Mouse (Mus musculus) gastrocnemius, postnatal 25 days (tissue): Measurements from ENCODE around the gene Chn2. TPM values are rescaled to one million over a fixed set of nuclear protein-coding genes. Genes with fewer than 3 reads are reported as not detected.

Experiments used
- DNase-seq: peaks from one replicate; pipeline ENCODE4 v3.0.0; 2022
- total RNA-seq, 2 experiments: library from RNA; stranded (reverse); gene quantifications; 1 replicate in 1 of 2; 2 replicates in 1 of 2; pipeline ENCODE4 v1.2.3; 2021

Gene Chn2
- total RNA-seq, 2 experiments from 2014 or later, result 1.8 to 2.2 TPM

DNA sequence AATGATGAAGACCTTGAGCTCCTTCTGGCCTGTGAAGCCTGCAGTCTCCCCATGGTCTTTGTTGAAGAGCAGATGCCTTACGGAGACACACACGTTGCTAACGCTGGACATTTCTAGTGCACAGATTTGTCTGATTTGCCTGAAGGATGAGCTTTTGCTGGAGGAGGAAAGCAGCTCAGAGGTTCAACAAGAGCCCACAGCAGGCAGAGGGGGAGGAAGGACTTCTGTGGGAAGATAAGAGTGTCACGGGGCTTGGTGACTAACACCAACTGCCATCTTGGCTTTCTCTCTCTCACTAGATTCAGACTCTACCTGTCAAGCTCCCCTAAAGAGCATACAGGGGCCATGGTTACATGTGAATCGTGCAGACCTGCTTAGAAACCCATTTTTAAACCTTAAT is 37.3 kb downstream of the Chn2 start:
- DNase-seq, result no peak

DNA sequence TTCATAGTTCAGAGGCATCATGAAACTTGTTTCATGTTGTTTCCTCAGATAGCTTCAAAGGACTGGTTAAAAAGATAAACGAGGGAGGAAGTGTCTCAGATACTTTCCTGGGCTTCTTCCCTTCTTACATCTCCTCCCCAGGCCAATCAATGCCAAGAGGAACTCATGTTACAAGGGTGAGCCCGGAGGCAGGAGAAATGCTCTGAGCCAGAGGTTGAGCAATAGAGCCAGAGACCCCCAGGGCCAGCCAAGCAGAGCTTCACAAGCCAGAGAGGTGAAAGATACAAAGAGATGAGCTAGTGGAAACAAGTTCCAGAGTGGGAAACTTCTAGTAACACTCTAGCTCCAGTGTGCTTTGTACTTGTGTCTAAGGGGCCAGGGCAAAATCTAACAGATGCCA is 38.9 kb downstream of the Chn2 start:
- no peak for DNase-seq

DNA sequence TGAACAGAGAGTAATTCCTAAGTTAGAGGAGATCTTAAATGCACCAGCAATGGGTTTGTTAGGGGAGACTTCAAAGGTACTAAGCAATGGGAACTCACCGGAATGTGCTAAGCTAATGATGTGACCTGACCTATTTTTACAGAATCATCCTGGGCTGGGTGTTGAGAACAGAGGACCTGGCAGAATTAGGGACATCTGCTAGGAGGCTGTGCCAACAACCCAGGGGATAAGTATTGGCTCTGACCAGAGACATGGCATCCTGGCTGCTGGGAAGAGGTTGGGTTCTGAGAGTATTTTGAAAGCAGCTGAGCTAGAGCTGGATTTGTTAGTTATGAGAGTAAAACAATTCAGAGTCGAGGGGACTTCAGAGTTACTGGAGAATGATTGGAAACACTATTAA is 40.5 kb downstream of the Chn2 start:
- DNase-seq, result no peak

DNA sequence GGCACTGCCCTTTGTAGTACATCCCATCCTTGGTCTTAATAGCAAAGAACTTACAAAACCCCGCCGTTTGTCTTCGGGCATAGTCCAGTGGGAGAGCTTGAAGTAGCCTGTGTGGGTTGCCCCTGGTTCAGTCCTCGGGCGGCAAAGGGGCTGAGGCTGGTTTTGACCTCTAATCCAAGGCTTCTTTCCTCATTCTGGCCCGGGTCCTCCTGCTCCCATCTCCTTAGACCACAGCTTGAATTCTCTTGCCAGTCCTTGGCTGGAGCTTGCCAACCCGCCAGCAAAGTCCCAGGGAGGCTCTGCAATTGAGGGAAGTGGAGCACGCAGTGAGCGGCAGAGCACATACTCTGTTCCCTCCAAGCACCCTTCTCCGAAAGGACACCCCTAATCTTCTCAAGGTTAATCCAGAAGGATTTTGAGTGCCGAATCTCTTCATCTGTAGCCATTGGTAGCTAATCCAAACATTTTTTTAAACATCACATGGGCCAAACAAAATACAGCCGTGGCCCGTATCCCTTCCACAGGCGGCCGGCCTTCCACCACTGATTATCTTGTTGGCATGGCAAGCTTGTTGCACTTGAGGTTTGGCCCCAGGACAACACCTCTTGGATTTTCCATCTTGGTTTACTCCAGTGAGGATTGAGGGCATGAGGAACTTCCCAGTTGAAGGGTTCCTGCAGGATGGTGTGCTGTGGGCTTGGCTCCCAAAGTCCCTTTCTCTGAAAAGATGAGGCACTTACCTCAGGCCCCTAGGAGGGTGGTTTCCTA is 41.3 kb downstream of the Chn2 start:
- DNase-seq, result no peak

DNA sequence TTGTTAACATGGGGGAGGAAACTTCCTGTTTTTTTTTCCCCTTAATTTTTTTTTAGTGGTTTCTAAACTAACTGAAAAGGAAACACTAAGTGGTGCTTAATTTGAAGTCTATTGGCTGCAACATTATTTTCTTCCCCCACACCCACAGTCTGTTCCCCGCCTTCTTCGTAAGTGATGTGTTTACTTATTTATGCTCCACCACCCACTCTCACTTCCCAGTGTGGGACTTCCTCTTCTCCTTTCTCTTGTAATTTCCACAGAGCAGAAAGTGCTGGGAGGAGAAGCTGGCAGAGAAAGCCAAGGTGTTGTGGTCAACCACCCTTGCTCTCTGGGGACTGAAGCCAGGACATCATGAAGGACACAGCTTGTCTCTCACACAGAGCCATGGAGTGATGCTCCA is 43.2 kb downstream of the Chn2 start:
- DNase-seq, result peak; percentile 34

DNA sequence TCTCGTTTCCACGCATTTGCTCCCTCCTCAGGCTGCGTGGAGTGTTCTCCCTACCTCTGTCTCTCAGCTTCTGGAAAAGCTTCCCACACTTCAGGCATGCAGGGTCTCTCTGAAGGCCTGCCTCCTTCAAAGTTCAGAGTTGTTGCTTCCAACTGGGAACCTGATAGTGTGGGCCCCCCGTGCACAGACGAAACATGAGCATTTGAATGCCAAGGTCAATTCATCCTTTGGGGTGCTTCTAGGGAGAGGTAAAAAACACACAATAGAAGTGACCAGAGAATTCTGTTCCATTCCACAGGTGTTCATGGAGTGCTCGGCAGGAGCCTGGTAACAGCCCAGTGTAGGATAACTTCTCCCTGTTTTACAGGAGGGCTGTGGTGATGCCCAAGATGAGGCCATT is 44.7 kb downstream of the Chn2 start:
- DNase-seq, result no peak

DNA sequence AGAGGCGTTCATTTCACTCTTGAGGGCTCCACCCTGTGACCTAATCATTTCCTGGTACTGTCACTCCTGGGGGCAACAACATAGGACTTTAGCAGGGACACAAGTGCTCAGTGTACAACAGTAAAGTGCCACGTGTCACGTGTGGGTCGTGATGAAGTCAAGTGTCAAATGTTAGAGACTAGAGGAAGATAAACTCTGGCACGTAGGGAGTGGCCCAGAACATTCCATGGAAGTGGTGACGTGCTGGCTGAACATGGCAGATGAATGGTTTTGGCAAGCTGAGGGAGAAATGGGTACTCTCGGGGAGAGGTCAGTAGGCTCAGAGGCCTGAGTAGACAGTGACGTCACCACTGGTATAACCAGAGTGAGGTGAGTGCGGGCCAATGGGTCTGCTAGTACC is 45.7 kb downstream of the Chn2 start:
- DNase-seq, result no peak

DNA sequence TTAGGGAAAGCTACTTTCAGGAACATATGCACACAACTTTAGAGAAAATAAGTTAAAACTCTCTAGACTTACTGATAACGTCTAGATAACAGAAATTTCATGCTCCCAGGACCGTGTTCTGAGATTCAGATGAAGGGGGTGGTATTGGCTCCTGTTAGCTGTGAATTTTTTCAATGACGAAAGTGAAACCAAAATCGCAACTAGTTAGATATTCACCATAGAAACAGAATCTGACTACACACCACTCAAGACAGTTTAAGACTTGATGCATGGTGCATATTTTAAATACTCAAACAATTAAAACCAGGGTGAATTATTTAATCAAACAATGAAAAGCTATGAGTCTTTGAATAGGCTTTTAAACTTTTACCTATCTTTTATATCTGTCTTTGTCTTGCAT is 48.8 kb downstream of the Chn2 start:
- DNase-seq, result no peak

DNA sequence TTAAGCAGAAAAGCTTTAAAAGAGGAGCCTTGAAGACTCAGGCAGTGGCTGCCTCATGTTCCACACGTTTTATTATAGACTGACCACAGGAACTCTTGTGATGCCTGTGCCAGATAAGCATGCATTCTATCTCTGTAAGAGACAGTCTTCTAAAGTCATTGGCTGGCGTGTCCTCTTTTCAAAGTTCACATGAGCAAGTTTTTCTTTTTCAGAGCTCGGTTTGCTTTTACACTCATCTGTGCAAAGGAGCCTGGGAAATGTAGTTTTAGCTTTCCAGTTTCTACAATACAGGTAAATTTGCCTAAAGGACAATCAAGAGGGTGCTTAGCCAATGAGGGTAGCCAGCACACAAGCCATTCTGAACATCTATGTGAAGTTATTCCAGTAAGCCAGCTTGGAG is 51.5 kb downstream of the Chn2 start:
- DNase-seq, result no peak

DNA sequence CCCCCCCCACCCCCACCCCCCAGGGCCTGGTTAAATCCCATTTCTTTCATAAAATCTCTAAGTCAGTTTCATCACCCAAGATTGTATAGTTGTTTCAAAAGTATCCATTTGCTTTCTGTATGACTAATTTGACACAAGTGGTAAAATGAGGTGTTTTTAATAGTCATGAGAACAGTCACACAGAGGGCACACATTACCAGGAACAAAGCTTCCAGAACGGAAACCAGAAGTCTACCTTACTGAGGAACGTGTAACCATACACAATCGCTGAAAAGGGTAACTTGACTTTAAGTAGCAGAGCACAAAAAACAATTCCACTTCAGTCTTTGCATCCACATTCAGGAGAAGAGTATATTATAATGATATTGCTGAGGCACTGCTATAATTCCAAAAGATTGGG is 53.6 kb downstream of the Chn2 start:
- DNase-seq, result no peak

DNA sequence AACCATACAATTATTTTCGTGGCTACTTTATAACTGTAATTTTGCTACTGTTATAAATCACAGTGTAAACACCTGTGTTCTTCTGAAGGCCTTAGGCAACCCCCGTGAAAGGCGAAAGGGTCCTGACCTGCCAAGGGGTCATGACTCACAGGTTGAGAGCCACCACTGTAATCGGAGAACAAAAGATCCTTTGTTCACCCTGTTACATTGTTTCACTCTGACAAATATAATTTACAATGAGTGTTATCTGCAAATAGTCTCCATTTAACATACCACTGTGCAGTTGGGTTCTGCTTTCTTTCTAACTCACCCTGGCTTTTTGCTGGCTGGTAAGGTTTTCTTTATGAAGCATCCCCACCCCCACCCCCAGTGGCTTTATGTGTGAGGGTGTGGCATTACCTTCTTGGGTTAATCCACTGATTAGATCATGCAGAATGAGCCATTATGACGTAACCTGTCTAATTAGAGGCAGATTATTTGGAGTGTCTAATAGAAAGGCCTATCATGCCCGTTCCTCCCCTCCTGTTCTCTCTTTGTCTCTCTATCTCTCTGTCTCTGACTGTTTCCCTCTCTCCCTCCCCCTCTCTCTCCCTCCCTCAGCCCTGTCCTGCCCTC is 56.9 kb downstream of the Chn2 start:
- no peak for DNase-seq

DNA sequence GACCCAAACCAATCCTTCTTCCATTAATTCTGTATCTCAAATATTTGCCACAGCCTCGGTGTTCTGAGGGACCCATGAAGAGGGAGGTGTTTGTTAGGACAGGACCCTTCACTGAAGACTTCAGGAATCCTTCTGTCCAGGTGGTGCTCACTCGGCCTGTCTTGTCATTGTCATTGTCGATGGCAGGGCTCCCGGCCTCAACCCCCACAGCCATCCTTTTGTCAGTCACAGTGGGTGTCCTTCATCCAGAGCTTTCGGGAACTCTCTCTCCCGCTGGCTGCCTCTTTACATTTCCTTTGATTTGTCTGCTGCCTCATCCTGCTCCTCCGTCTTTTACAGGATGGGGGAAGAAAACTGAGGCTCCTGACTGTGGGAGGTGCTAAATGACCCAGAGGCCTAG is 57.5 kb downstream of the Chn2 start:
- DNase-seq, result no peak

DNA sequence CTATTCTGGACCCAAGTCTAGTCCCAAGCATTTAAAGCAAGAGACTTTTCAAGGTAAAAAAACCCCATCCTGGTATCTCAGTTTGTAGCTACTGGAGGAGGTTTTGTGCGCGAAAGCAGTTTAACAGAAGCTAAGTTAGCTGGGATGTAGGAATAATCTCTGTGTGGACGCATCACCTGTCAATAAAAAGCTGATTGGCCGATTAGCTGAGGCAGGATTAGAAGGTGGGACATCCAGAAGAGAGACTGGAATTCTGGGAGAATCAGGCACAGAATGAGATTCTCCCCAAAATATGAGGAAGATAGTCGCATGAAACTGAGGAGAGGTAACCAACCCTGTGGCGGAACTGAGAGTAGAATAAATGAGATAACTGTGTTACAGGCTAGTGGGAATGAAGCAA is 59.0 kb downstream of the Chn2 start:
- no peak for DNase-seq

DNA sequence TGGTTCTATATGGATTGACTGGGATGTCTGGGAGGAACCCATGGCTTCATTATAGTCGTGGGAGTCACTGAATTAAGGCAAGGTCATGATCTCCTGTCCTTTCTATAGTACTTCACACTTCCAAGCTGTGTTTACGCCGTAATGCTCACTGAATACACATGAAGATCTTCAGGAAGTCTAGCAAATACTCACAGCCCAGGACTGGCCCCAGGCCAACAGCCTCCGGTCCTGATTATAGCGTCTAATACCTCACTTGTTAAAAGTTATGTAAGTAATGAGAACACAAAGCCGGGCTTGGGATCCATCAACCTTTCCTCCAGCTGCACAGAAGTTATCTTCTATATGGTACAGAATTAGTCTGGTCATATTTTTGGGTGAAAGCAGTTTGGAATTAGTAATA is 60.3 kb downstream of the Chn2 start:
- no peak for DNase-seq

DNA sequence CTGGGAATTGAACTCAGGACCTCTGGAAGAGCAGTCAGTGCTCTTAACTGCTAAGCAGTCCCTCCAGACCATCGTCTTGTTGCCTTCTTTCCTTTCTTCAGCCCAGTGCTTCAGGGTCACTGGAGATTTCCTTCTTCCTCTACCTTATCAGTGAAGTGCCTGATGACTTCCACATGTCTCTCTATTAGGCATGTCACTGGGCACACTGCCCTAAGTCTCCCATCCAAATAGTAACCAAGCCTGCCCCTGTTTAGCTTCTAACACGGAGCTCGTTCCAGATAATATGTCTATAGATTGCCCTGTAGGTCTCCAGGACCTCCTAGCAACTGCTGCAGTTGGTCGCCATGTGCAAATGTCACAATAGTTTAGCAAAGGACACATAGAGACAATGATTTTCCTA is 62.9 kb downstream of the Chn2 start:
- DNase-seq, result no peak

DNA sequence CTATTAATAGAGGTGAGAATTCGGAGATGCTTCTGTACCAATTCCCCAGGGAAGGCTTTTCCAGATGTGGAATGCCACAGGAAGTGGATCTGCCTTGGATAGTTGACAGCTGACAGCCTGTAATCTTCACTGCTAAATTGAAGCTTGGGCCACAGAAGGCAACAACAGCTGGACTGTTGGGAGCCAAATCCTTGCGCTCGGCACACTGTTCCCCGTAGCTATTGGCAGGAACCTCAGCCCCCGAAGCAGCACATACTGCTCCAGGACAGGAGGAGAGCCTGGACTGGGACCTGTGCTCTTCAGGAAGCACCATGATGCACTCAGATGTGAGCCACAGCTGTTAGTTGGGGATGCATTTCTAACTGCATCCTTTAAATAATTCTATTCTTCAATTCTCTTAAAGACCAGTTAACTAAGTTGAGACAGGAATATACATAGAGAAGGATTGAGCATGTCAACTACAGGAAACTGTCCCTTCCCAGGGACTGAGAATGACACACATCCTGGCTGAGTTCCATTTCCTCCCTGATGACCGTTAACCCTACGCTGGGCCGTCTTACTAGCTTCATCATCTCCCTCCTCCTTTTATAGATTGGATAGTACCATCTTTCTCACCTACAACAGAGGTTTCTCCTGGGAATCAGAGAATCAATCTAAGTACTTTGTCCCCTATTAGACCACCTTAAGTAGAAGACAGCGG is 64.1 kb downstream of the Chn2 start:
- no peak for DNase-seq

DNA sequence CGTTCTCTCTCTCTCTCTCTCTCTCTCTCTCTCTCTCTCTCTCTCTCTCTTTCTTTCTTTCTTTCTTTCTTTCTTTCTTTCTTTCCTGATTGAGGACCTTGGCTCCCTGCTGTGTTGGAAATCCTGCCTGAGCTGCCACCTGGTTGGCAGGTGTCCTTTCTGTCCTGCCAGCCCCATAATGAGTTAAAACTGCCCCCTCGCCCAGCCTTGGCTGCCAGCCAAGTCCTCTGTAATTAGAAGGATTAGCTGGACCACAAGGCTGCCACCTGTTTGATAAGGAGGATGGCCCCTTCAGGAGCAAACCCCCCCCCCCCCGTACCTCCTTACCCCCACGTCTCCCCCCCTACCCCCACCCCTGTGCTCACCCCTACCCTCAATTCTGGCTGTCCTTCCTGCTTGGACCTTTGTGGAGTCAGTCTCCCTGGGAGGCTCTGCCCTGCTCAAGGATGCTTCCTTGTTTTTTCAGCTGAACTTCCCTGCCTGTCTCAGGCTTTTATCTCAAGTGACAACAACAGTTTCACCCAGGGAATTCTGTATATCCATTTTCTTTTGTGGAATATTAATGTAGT is 72.1 kb downstream of the Chn2 start:
- no peak for DNase-seq

DNA sequence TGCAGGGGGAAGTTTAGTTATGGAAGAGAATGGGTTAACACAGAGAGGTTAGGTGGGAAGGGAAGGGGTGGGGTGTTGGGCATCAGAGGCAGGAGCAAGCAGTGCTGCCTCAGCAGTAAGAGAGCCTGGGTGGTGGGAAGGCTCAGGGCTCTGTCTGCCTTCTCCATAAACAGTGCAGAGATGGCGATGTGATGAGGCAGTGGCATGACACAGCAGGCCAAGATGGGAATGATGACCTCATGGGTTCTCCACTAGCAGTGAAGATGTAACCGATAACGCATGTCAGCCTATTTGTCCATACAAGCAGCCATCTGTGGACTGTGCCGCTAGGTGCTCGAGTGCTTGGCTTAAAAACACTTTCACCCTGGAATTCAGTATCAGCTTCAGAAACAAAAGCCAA is 74.0 kb downstream of the Chn2 start:
- DNase-seq, result no peak

DNA sequence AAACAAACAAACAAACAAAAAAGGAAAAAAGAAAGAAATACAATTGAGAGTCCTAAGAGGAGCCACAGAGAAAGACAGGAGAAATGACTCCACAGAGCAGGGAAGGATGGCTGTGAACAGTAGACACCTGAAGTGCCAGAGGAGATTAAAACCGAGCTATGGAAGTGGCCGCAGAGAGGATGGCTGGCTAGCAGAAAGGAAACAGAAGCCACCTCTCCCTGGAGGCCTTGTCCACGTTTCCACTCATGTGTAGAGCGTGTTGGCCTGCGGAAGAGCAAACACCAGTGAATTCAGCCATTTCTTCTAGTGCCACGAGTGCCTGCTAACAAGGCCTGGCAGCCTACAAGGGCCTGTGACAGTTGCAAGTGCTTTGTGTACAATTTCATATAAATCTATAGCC is 75.1 kb downstream of the Chn2 start:
- no peak for DNase-seq

DNA sequence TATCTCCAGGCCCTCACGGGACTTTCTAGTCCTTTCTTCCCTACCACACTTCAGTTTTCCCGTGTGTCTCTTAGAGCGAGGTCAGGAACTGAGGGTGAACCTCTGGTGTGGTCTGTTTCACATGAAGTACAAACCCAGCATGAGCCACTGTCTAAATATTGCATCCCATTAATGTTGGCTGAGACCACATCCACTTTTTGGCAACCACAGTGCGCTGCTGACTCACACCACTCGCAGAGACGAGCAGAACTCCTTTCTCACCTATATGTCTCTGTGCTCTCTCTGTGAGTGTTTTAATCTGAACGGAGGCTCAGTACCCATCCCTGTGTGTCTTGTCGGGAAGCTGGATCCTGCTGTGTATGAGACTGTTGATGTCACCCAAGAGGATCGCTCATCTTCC is 76.9 kb downstream of the Chn2 start:
- no peak for DNase-seq

DNA sequence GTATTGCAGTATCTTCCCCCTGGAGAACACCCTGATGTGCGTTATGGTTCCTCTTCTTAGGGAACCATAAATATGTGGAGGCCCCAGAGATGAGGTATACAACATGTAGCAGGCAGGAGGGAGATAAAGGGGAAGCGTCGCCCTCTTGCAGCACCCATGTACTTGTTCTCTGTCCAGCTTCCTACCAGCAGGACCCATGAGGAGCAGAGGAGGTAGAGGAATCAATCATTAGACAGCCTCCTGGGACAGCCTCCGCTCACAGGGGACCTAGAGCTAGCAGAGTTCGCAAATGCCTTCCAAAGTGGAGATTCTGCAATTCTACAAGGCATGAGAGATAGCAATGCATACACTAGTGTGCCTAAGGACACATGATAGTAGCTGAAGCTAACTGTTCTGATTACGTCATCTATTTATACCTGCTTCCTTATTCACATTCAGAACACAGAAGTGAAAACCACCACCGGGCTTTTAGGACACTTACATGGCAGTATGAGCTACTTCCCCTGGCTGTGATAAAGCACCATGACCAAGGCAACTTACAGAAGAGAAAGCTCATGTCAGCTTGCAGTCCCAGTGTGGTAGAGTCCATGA is 77.7 kb downstream of the Chn2 start:
- no peak for DNase-seq

DNA sequence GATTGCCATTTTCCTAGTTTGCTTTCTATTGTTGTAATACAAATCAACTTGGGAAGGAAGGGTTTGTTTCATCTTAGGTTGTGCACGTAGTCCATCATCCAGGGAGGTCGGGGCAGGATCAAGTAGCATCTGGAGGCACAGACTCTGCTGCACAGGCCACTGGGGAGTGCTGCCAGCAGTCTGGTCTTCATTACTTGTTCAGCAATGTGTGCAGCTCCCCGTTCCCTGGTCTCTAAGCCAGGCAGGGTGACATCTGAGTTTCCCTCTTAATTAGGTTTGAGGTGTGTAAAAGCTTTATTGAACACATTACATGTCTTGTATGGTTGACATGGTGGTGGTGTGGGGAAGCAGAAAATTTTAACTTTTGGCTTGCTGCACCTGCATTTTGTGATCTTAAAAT is 79.0 kb downstream of the Chn2 start:
- DNase-seq, result no peak

DNA sequence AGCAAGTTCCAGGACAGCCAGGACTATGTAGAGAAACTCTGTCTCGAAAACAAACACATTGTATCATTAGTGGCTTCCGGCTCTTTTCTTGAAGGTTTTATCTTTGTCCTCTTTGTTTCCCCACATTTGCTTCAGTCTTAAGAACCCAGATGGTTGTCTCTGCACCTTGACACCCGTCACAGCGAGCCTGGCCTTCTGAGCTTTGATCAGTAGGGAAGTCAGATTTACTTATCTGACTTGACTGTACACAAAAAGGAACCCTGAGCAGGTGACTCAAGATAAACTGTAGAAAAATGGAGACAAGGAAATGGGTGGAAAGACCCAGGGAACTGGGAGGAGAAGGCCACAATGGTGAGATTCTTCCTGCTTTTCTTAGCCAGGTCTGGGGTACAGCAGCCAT is 79.5 kb downstream of the Chn2 start:
- DNase-seq, result no peak
